Mouse (Mus musculus) 416B (cell line): Measurements from ENCODE around the gene Heg1.

Experiments used
- DNase-seq: peaks from one replicate; pipeline ENCODE4 v3.0.0; 2011; ENCODE audit warnings: low read depth

Gene Heg1

DNA sequence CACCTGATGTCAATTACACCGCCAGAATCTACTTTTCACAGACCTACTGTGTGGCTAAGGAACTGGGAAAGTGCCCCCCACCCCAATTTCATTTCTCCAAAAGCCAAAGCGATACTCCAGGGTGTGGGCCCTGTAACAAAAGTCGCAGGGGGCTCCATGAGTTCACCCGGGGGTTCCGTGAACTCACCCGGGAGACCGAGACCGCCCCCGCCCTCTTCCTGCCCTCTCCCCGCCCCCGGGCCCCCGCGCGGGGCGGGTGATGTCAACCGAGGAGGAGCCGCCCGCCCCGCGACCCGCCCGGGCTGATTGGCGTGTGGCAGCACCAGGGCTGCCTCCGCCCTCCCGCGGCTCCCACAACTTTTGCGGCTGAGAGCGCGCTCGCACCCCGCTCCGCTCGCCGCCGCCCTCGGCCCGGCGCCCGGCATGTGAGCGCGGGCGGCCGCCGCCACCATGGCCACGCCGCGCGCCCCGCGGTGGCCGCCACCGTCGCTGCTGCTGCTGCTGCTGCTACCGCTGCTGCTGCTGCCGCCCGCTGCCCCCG lies at the start of gene Heg1:
TSS of gene Heg1 (plus strand) at position 209 of the 541 bp plus-strand sequence.
- DNase-seq: peak; percentile 8

DNA sequence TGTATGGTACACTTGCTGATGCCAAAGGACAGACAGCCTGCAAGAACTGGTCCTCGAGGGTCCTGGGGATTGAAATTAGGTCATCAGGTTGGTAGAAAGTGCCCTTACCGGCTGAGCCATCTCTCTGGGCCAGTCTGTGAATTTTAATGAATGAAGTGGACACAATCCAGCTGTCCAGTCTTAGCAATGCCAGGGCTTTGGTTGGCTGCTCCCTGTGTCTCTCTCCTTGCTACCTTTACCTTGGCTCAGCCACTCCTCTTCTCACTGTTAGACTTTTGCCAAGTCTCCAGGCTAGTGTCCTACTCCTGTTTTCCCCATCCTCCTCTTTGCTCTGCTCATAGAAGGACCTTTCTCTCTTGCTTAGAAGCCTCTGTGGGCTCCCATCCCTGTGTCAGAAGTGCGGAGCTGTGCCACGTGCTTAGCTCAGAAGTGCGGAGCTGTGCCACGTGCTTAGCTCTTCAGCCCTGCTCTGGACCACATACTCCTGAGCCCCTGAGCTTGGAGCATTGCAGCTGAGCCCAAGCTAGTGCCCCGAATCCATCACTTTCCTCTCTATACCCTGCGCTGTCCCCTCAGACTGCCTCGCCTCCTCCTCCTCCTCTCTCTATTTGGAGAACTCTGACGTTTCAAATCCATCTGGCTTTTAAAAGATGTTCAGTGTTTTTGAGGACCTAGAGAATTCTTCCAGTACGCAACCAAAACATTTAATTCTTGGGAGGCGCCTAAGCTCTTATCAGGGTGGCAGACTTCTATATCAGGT lies 48.2 kb upstream of the Heg1 start:
- no peak for DNase-seq

DNA sequence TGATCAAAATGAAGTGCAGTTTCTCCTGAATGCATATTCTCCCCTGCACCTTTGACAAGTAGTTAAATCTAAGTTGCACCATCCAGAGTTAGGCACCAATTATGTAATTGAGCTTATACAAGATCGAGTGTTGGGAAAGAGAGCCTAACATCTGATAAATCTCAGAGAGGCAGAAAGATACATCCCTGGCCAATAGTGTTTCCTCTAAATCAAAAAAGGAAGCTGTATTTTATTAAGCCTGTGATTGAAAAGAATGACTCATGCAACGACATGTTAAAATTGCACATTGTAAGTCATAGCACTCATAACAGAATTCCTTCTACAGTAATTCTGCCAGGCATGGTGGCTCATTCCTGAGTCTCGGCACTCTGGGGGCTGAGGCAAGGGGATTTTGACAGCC lies 42.4 kb upstream of the Heg1 start:
- peak; percentile 21 for DNase-seq

DNA sequence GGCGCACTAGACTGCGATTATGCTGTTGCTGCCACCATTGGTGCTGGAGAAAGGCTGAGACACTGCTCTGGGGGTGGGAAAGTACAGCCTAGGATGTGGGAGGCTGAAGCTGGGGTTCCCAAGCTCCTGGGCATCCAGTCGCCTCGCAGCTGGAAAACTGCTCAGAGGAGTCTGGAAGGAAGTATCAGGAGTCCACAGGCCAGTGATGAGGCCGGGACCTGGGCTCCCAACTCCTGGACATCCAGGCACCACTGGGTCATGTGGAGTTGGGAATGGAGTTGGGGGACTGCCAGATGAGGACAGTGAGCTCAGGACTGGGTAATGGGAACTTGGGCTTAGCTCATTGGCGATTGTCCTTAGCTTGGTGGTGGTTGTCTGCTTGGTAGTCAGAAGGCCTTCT lies 31.1 kb upstream of the Heg1 start:
- DNase-seq: no peak

DNA sequence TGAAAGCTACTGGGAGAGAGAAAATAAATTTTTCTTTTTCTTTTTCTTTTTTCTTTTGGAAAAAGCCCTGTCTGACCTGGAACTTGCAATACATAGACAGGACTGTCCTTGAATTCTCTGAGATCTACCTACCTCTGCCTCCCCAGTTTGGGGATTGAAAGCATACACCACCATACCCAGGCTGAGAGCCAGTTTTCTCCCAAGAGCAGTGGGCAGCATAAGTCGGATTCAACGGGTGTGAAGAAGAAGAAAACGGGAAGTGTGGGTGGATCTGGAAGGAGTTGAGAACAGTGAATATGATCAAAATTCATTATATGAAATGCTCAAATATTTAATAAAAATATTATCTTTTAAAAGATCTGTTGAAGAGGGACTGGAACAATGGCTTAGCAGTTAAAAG lies 28.7 kb upstream of the Heg1 start:
- no peak for DNase-seq

DNA sequence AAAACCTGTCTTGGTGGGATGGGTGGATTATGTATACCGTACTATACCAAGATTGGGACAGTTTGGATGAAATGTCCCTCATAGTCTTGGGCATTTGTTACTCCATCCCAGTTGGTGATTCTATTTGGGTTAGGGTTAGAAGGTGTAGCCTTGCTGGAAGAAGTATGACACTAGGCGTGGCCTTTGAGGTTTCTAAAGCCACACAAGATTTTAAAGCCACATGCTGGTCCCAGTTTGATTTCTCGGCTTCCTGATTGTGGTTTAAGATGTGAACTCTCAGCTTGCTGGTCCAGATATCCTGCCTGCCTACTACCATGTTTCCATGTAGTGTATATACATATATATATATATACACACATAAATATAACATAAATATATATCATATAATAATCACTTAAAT lies 27.0 kb upstream of the Heg1 start:
- peak; percentile 40 for DNase-seq

DNA sequence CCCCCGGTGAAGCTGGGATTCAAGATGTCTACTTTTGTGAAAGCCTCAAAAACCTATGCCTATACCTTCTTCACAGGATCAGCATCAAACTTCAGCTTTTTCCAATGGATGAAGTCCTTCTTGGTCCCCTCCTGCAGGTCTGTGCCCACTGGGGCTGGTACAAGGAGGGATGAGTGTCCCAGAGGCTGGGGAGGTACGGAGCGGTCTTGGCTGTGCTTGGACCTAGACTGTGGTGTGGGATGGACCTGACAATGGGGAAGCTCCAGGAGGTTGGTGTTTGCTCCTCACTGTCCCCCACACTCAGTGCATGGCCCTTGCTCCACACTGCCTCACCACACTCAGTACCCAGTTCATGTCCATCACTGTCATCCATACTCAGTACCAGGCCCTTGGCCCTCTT lies 26.0 kb upstream of the Heg1 start:
- DNase-seq: no peak

DNA sequence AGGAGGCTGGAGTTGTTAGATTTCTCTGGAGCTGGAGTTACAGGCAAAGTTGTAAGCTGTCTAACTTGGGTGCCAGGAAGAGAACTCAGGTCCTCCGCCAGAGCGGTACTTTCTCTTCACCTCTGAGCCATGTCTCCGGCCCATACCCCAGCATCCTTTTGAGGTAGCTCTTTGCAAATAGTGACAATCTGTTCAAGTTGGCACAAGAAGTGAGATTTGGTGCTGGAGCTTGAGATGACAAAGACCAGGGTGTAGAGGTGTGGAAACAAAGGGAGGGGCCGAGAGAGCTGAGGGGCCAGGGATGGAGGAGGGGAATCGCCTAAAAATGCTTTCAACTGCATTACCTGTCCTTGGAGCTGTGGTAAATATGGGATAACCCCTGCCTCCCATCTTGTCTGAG lies 24.6 kb upstream of the Heg1 start:
- no peak for DNase-seq

DNA sequence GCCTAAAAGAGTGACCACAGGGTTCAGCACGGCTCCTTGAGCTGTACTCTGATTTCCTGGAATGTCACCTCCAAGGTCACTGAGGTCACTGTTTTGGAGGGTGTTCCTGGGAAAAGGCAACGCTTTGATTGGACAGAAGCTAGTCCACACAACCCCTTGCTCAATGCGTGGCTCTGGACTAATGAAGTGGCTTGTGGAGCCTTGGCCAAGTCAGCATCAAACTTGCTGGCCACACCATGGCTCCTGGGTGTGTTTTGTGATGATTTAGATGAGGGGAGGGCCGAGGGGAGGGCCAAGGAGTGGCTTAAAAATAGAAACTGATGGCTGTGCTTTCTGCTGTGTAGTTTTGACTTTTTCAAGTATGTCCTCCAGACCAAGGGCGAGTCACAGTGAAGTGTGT lies 24.0 kb upstream of the Heg1 start:
- no peak for DNase-seq

DNA sequence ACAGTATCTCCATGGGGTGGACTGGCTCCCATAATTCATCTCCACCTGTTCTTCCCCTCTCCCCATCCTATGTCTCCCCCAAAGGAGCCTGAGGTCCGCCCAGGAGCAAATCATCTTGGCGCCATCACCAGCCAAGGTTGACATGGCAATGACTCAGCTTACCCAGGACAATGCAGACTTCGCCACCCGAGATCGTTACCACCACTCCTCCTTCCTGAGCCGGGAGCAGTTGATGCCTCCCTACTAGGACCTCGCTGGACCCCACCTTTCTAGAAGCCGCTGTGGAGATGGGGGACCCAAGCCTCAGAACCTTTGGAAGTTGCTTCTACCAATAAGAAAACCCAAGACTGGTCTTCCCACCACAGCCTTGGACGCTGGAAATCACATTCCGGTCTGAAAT lies 21.3 kb upstream of the Heg1 start:
- no peak for DNase-seq

DNA sequence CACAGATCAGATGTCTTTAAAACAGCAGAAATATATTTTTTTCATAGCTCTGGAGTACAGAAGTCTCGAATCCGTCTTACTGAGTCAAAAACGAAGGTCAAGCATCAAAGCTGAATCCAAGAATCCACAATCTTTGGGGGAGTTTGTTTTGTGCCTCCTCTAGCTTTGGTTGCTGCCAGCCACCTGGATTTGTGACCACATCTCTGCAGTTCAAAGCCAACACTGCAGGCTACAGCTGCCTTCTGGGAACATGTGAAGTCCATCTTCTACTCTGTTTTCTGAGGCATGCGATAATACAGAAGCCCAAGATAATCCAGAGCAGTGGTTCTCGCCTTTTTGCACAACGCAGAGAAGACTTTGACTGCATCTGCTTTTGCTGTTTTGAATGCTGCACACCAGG lies 17.9 kb upstream of the Heg1 start:
- no peak for DNase-seq

DNA sequence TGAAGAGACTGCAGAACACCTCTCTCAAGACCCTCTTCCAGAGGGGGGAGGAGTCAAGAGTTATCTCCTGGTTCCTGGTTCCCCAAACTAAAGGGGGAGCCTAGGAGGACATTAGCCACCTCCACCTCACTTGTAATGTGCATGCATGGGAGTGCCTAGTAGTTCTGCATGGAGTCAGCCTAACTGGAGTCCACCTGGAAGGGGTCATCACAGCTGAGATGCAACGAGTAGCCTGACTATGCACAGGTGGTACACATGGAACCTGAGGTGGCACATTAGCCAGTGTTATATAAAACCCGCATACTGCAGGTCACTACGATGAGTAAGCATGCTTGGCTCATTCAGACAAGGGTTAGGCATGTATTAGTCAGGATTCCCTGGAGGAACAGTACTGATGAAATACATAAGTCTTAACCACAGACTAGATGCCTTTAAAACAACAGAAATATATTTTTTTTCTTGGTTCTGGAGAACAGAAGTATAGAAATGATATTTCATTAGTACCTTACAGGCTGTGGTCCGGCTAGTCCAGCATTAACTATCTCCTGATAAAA lies 17.1 kb upstream of the Heg1 start:
- peak; percentile 19 for DNase-seq

DNA sequence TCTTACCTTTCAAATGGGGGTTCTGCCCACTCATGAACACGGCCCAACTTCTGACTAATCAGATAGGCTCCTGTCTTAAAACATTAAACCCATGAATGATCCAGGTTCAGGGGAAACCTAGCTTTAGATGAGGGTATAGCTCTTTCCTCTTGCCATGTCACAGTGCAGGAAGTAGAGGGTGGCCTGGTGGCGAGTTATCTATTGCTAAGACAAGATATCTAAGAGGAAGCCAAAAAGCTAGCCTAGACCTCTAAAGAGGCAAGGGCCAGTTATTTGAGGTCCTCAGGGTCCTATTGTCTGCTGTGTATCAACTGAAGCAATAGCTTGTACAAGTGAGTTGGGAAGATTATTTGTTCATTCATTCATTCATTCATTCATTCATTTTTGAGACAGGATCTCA lies 15.7 kb upstream of the Heg1 start:
- DNase-seq: no peak

DNA sequence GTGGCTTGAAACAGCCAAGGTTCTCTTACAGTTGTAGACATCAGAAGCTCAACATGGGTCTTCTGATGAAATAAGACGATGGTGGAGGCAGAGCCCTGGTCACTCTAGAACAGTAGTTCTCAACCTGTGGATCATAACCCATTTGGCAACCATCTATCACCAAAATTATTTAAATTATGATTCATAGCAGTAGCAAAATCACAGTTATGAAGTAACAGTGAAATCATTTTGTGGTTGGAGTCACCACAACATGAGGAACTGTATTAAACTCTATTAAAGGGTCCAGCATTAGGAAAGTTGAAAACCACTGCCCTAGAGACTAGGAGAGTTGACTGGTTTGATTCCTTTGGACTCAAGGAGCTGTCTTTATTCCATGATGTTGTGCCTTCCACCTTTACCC lies 15.1 kb upstream of the Heg1 start:
- DNase-seq: peak; percentile 10

DNA sequence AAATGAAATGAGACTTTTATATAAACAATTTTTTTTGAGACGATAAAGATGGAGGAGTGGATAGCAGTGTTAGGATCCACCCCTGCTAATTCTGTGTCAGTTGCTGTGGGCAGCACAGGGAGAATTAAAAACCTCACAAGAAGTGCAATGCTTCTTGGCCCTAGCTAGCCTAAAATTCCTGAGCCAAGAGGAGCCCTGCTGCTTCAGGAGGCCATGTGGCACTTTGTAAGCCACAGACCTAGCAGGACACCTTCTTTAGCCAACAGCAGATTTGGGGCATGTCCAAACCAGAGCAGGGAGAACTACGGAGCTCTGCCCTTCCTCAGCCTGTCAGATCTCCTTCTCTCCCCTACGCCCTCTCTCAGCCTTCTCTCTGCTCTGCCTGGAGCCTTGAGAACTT lies 13.8 kb upstream of the Heg1 start:
- DNase-seq: no peak

DNA sequence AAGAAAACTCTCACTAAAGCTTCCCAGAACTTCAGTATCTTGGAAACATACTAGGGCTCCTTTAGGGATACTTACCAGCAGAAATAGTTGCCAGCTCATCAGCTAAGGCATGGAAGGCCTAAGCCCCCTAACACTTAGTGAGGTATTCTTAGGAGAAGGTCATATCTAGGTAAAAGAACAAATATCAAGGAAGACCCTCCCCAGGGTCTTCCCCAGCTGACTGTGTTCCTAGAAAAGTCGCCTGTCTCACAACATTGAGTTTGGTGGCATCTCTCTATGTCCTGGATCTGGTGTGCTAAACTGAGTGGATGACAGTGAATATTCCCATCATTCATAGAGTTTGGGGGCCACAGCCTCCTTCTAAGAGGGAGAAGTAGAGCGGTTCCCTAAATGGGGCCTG lies 13.2 kb upstream of the Heg1 start:
- no peak for DNase-seq

DNA sequence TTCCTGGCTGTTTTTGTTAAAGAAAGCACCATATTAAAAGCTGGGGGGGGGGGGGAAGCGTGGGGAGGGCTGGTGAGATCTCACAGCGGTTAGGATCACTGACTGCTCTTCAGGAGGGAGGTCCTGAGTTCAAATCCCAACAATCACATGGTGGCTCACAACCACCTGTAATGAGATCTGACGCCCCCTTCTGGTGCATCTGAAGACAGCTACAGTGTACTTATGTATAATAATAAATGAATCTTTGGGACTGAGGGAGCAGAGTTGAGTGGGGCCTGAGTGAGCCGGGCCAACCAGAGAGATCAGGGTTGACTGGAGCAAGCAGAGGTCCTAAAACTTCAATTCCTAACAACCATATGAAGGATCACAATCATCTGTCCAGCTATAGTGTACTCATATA lies 12.0 kb upstream of the Heg1 start:
- DNase-seq: no peak

DNA sequence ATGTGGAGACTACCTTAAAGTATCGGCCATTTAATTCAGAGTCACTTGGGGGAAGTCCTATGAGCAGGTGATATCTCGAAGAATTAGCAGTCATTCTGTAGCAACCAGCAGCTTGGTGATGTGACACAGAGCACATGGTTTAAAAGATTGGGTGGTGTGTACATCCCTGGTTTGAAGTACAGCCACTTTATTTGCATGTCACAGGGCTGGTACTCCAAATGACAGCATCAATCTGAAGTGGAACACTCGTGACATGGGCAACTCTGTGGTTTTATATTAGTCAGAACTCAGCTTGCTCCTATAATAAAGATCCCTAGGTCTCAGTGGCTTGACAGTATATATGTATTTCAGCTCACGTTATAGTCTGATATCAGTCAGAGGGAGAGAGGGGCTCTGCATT lies 11.5 kb upstream of the Heg1 start:
- no peak for DNase-seq

DNA sequence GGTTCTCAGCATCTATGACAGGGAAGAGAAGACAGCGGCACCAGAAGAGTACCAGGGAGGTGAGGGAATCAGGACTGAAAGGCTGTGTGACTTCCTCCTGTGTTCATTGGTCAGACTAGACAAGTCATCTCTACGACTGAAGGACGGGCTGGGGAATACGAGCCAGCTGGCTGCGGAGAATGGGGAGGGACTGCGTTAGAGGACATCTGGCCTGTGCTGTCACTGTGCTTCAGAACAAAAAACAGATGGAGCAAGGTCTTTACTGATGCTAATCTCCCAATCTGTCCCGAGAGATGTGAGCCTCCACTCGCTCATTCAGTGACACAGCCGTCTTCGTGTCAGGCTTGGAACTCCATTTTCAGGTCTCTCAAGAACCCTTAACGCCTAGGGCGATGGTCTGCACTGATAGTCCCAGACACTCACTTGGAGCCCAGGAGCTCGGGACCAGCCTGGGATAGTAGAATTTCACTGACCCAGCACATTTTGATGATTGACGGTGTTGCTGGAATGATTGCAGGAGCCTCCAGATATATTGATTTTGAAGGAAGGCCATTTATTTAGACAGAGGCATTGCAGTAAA lies 10.6 kb upstream of the Heg1 start:
- DNase-seq: no peak

DNA sequence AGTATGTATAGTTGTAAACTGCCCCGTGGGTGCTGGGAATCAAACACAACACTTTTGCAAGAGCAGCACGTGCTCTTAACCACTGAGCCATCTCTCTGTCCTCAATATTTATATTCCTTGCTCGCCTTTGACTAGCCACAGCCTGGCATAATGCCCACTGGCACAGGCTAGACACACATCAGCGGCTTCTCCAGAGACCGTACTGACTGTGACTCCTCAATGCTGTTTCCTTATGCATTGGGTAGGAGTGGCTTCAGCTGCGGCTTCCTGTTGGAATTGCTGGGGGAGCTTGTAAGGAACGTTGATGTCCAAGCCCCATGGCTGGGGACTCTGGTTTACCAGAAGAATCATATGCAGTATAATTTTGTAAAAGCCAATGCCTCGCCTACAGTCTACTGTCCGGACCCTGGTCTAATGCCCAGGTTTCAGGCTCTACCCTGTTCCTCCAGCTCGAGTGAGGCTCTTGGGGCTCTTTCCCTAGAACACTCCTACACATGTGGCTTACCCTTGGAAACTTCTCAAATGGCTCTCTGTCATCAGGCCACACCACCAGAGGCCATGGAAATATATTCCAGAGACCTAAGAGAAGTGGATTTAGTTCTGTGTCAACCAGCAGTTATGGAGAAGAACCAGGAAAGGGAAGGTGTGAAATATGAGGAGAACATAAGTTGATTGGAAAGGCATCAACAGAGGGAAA lies 8.9 kb upstream of the Heg1 start:
- DNase-seq: no peak

DNA sequence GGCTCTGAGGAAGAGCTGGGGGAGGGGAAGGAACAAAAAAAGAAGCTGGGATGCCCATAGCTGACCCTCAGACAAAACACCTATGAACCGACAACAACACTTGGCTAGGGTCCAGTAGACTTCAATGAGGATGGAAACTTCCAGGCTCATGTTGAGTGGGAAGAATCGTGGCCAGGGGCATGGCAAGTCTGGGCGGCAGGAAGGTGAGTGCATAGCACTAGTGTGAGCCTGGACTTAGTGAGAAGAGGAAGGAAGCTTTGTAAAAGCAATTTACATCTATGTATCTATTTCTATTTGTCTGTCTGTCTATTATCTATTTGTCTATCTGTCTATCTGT lies 8.4 kb upstream of the Heg1 start:
- DNase-seq: no peak

DNA sequence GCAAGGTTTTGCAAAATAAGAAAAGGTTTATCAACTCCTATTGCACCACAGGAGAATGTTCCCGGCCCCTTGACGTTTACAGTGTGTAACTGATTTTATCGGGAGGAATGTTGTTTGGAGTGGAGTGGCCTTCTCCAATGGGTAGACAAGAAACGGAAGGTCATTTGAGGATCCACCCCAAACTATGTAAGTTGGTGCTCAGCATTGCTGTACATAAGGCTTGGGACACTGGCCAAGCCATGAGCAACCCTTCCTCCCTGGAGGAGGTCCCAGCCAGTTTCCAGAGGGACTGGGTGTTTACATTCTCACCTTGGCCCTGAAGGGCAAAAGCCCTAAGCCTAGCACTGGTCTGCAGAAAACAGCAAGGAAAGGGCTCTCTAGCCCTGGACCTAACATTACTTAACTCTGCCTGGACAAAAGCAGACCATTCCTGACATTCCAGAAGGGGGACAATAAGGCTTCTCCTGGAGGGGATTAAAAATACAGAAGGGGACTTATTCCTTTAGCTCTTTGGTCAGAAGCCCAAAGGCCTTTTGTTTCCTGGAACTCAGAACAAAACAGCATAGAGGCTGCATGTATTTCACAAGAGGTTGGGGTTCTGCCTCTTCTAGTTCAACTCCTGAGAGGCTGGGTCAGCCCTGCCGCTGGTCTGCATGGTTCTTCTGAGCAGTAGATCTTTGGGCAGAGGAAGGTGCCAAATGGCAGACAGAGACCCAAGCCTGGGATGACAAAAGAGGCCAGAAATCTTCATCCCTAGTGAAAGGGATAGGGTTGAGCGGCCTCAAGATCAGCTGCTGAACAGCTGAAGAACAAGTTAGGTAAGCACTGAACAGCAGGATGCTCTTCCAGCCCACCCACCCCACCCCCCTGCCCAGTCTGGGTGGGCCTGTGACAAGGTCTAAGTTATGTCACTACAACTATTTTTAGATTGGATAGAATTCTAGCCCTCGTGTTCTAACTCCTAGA lies 7.5 kb upstream of the Heg1 start:
- no peak for DNase-seq
